Mouse (Mus musculus): Measurements from ENCODE around the gene Nhlh1. TPM values are rescaled to one million over a fixed set of nuclear protein-coding genes. Genes with fewer than 3 reads are reported as not detected.

Nhlh1 gene
- polyA plus RNA-seq (2016; fragmentation: Nextera tagmentation; extraction: Ambion mirVana): 5.5 and 6.9 TPM in 2 replicates

DNA sequence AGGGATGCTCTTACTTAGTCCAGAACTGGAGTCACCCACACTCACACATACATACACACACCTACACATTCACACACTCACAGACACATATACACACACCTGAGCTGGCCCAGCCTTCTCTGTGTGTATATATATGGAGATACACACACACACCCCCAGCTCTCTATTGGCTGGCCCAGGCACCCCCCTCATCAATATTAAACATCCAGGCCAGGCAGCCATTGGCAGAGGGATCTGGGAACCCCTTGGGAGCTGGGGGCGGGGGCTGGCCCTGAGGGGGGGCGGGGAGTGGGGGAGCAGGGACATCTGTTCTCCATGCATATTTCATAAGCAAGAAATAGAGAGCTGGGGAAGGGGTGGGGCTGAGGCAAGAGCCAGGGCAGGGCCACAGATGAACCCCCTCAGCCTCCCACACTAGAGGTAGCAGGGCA is at the start of gene Nhlh1:
Nhlh1 (minus strand) TSS at position 83 of the 431 bp plus-strand sequence.
- H3K36me3 ChIP-seq: 0 out of 2 replicates have a peak, but pooled peaks cover 4% of the 10 kb centered on the region
- WGBS: 31% methylated on average over 2 of the region's 2 CpGs
- peak within 1 kb of the TSS; percentile 84 for H3K27ac ChIP-seq (replicated peaks)
- H3K4me1 ChIP-seq: peaks cover 75% of the 10 kb centered on the region
- peaks cover 47% of the 10 kb centered on the region for H3K27me3 ChIP-seq (ENCODE audit: low read depth, poor library complexity, severe bottlenecking)
- peak within 1 kb of the TSS; percentile 61 for H3K4me3 ChIP-seq
- peak; percentile 46 for DNase-seq (ENCODE audit: low spot score)
- H3K9me3 ChIP-seq (replicated peaks): no peaks in the 10 kb centered on the region

GRCm38 (mm10) chr1:172105101-172105500 is 47.7 kb upstream of the Nhlh1 start:
- WGBS: 86% methylated on average over 11 of the region's 11 CpGs
- DNase-seq (ENCODE audit: low spot score): no peak
- no peaks in the 10 kb centered on the region for H3K27me3 ChIP-seq (ENCODE audit: low read depth, poor library complexity, severe bottlenecking)
- H3K36me3 ChIP-seq: peaks cover 99% of the 10 kb centered on the region
- H3K9me3 ChIP-seq (replicated peaks): no peaks in the 10 kb centered on the region
- H3K27ac ChIP-seq (replicated peaks): no peak overlapping the region
- no peak overlapping the region for H3K4me3 ChIP-seq
- H3K4me1 ChIP-seq: no peaks in the 10 kb centered on the region

- Histone ChIP-seq H3K27me3 (ENCODE audit: low read depth, poor library complexity, severe bottlenecking) (no peaks in the 10 kb centered on the region), H3K36me3 (peaks cover 99% of the 10 kb centered on the region), H3K4me1 (no peaks in the 10 kb centered on the region), H3K4me3 (no peak overlapping the region), H3K9me3 (replicated peaks) (no peaks in the 10 kb centered on the region), H3K27ac (replicated peaks) (no peak overlapping the region)
- WGBS: 93% methylated on average over 4 of the region's 4 CpGs
- no peak for DNase-seq (ENCODE audit: low spot score)
Measured at GRCm38 (mm10) chr1:172103619-172104018, 46.2 kb upstream of the Nhlh1 start.

DNA sequence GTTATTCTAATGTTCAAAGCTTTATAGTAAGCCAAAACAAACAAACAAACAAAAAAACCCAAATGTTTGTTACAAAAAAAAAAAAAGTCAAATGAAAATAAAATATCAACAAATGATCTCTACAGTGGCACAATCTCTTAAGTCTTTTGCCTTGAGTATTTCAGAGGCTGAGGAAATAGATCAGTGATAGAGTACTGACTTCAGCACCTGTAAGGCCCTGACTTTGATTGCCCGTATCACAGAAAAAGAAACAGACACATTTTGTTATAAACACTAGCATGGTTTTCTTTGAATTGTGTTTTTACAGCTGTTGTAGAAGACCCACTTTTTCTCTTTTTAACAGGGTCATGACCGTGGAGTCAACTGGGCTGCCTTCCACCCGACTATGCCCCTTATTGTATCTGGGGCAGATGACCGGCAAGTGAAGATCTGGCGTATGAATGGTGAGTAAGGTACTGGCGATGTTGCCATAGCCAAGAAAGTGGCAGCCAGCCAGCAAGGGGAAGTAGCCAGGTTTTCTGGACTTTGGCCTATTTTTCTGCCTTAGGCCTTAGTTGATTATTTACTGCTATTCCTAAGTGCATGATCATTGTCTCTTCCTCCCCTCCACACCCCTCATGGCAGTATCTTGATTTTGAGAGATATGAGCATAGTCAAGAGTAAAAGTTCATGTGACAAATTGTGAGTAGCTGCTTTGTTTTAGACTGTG is 42.1 kb upstream of the Nhlh1 start:
- Histone ChIP-seq H3K9me3 (replicated peaks) (no peaks in the 10 kb centered on the region), H3K36me3 (peaks cover 97% of the 10 kb centered on the region)
- WGBS: 90% methylated on average over 6 of the region's 6 CpGs

GRCm38 (mm10) chr1:172095202-172095601 is 37.8 kb upstream of the Nhlh1 start:
- Histone ChIP-seq H3K27ac (replicated peaks) (no peak overlapping the region), H3K4me3 (no peak overlapping the region), H3K36me3 (peaks cover 96% of the 10 kb centered on the region), H3K27me3 (ENCODE audit: low read depth, poor library complexity, severe bottlenecking) (no peaks in the 10 kb centered on the region), H3K9me3 (replicated peaks) (no peaks in the 10 kb centered on the region), H3K4me1 (peaks cover 14% of the 10 kb centered on the region)
- DNase-seq (ENCODE audit: low spot score): peak; percentile 28
- WGBS: 55% methylated on average over 6 of the region's 6 CpGs

More for the DNA sequence above, 42.1 kb upstream of the Nhlh1 start:
- peaks cover 12% of the 10 kb centered on the region for H3K4me1 ChIP-seq
- no peak for DNase-seq (ENCODE audit: low spot score)
- H3K27me3 ChIP-seq (ENCODE audit: low read depth, poor library complexity, severe bottlenecking): no peaks in the 10 kb centered on the region
- H3K4me3 ChIP-seq: no peak overlapping the region
- no peak overlapping the region for H3K27ac ChIP-seq (replicated peaks)

DNA sequence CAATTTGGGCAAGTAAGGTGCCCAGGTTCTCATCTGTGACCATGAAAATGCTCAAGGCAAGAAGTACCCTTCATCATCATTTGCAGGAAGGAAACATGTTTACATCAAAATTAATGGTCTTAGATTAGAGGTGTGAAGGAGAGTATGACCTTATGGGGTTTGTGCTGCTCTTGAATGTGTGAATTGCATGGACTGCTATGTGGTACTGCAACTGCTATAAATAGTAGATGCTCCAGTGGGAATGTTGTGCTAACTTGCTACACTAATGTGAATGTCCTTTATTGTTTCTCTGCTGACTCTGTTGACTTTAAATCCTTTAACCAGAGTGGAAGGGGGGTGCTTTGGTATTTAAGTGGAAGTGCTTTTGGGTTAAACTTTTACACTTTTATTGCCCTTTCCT is 36.9 kb upstream of the Nhlh1 start:
- Histone ChIP-seq H3K4me1 (peaks cover 14% of the 10 kb centered on the region), H3K9me3 (replicated peaks) (no peaks in the 10 kb centered on the region), H3K27ac (replicated peaks) (no peak overlapping the region), H3K27me3 (ENCODE audit: low read depth, poor library complexity, severe bottlenecking) (no peaks in the 10 kb centered on the region), H3K36me3 (peaks cover 96% of the 10 kb centered on the region), H3K4me3 (no peak overlapping the region)
- no peak for DNase-seq (ENCODE audit: low spot score)

DNA sequence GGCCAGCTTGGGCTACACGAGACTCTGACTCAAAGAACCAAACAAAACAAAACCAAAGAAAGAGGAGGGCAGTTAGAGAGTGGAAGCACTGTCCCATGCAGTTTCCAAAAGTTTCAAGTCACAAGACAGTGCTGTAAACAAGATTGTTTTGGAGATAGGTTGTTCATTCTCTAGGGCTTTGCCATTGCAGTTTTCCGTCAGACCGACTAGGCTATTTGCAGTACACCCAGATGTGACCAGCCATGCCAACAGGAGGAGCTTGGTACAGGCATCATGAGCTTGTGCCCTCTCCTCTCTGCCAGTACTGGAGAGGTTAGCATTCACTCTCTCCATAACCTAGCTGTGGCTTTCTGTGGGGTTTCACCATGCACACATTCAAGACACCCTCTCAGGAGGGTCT is 36.1 kb upstream of the Nhlh1 start:
- no peak overlapping the region for H3K27ac ChIP-seq (replicated peaks)
- H3K4me1 ChIP-seq: peaks cover 14% of the 10 kb centered on the region
- WGBS: 78% methylated on average over 3 of the region's 3 CpGs
- no peak for DNase-seq (ENCODE audit: low spot score)
- no peak overlapping the region for H3K4me3 ChIP-seq
- H3K27me3 ChIP-seq (ENCODE audit: low read depth, poor library complexity, severe bottlenecking): no peaks in the 10 kb centered on the region
- no peaks in the 10 kb centered on the region for H3K9me3 ChIP-seq (replicated peaks)
- peaks cover 96% of the 10 kb centered on the region for H3K36me3 ChIP-seq

- Histone ChIP-seq H3K27me3 (ENCODE audit: low read depth, poor library complexity, severe bottlenecking) (no peaks in the 10 kb centered on the region), H3K9me3 (replicated peaks) (no peaks in the 10 kb centered on the region), H3K27ac (replicated peaks) (peak overlapping the region; percentile 94), H3K4me3 (peak overlapping the region; percentile 83), H3K36me3 (peaks cover 31% of the 10 kb centered on the region), H3K4me1 (peaks cover 30% of the 10 kb centered on the region)
- no peak for DNase-seq (ENCODE audit: low spot score)
- 4% methylated on average over 24 of the region's 24 CpGs for WGBS
Measured at GRCm38 (mm10) chr1:172082899-172083445, 25.6 kb upstream of the Nhlh1 start.

- peaks cover 30% of the 10 kb centered on the region for H3K4me1 ChIP-seq
- DNase-seq (ENCODE audit: low spot score): peak; percentile 95
- H3K9me3 ChIP-seq (replicated peaks): no peaks in the 10 kb centered on the region
- peaks cover 37% of the 10 kb centered on the region for H3K36me3 ChIP-seq
- H3K27ac ChIP-seq (replicated peaks): peak within 1 kb of the TSS; percentile 94
- H3K27me3 ChIP-seq (ENCODE audit: low read depth, poor library complexity, severe bottlenecking): no peaks in the 10 kb centered on the region
- H3K4me3 ChIP-seq: peak within 1 kb of the TSS; percentile 83
- WGBS: under 1% methylated on average over 40 of the region's 40 CpGs
Measured at GRCm38 (mm10) chr1:172082101-172082898, 24.9 kb upstream of the Nhlh1 start, which contains the start of the genes Copa and Ncstn. TSS of gene Copa (plus strand) at chr1:172082529. TSS of gene Ncstn (minus strand) at chr1:172082795.

- no peak for DNase-seq (ENCODE audit: low spot score)
- H3K9me3 ChIP-seq (replicated peaks): no peaks in the 10 kb centered on the region
- H3K27me3 ChIP-seq (ENCODE audit: low read depth, poor library complexity, severe bottlenecking): no peaks in the 10 kb centered on the region
- H3K36me3 ChIP-seq: peaks cover 80% of the 10 kb centered on the region
- peaks cover 12% of the 10 kb centered on the region for H3K4me1 ChIP-seq
- H3K27ac ChIP-seq (replicated peaks): no peak overlapping the region
- no peak overlapping the region for H3K4me3 ChIP-seq
- 79% methylated on average over 5 of the region's 5 CpGs for WGBS
Measured at GRCm38 (mm10) chr1:172077981-172078380, 20.6 kb upstream of the Nhlh1 start.

DNA sequence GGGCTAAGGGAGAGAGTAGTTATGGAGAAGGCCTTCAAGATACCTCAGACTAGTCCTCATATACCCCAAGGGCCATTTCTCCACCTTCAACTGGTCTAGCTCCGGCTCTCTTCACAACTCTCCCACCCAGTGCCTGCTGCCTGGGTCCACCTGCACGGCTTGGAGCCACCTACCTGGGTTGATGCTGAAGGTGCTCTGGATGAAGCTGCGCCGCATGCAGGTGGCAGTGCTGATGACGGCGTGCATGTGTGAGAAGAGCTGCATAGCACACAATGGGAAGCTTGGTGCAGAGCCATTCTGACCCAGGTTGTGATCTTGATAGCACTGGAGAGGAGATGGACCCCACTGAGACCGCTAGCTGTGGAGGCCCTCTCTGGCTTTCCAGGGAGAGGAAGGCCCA is 15.2 kb upstream of the Nhlh1 start:
- Histone ChIP-seq H3K9me3 (replicated peaks) (no peaks in the 10 kb centered on the region), H3K4me1 (no peaks in the 10 kb centered on the region), H3K36me3 (peaks cover 100% of the 10 kb centered on the region), H3K4me3 (no peak overlapping the region), H3K27ac (replicated peaks) (peak overlapping the region; percentile 50), H3K27me3 (ENCODE audit: low read depth, poor library complexity, severe bottlenecking) (no peaks in the 10 kb centered on the region)
- no peak for DNase-seq (ENCODE audit: low spot score)
- 95% methylated on average over 7 of the region's 7 CpGs for WGBS

DNA sequence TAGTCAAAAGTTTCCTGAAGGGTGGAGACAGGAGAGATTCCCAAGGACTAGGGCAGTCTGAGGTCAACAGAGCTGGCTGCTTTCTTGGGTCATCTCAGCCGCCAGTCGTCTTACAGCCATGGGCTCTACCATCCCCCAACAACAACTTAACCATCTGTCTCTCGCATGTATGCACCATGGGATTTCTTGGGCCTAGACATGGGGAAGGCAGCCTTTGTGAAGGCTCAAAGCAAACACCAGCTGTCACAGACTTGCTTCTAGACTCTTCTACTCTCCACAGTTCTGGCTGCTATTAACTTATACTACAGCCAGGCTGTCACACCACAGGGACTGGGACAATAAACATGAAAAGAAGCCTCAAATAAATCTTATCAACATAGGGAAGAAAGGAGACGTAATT is 14.2 kb upstream of the Nhlh1 start:
- Histone ChIP-seq H3K36me3 (peaks cover 100% of the 10 kb centered on the region), H3K9me3 (replicated peaks) (no peaks in the 10 kb centered on the region), H3K4me3 (no peak overlapping the region), H3K27ac (replicated peaks) (peak overlapping the region; percentile 50; the same call in 1 of the 2 replicates), H3K27me3 (ENCODE audit: low read depth, poor library complexity, severe bottlenecking) (no peaks in the 10 kb centered on the region), H3K4me1 (no peaks in the 10 kb centered on the region)
- 74% methylated on average over 4 of the region's 4 CpGs for whole genome bisulfite sequencing
- DNase-seq (ENCODE audit: low spot score): no peak

Measured in midbrain, embryonic 10.5 days (tissue).